Mouse (Mus musculus) thymus, adult 18-20 months (tissue): ENCODE measurements around the gene Ccdc149.

ENCODE experiments used
- DNase-seq, 2 experiments: peaks; one replicate each; pipeline ENCODE4 v3.0.0; 2022; ENCODE audit warnings: mixed read lengths in 2 of 2

Gene Ccdc149

GRCm38 (mm10) chr5:52470991-52471801 is at the start of gene Ccdc149:
Ccdc149 (minus strand) TSS chr5:52471521.
- DNase-seq = peak in 1 of 2 experiments; percentile 5

GRCm38 (mm10) chr5:52519921-52520320 is 48.6 kb upstream of the Ccdc149 start:
- DNase-seq = no peak

- DNase-seq = no peak
These were observed 44.8 kb upstream of the Ccdc149 start for GRCm38 (mm10) chr5:52516072-52516476.

- DNase-seq = peak; percentile 5 to 9
These were observed 44.1 kb upstream of the Ccdc149 start for GRCm38 (mm10) chr5:52515246-52516021.

GRCm38 (mm10) chr5:52511089-52511488 is 39.8 kb upstream of the Ccdc149 start:
- DNase-seq = no peak

GRCm38 (mm10) chr5:52509416-52509815 is 38.1 kb upstream of the Ccdc149 start:
- no peak for DNase-seq

GRCm38 (mm10) chr5:52504666-52505065 is 33.3 kb upstream of the Ccdc149 start:
- DNase-seq = no peak

GRCm38 (mm10) chr5:52504148-52504547 is 32.8 kb upstream of the Ccdc149 start:
- DNase-seq = no peak

- DNase-seq = no peak
These were observed 24.4 kb upstream of the Ccdc149 start for GRCm38 (mm10) chr5:52495671-52496070.

- DNase-seq = no peak
These were observed 20.2 kb upstream of the Ccdc149 start for GRCm38 (mm10) chr5:52491496-52491895.

GRCm38 (mm10) chr5:52487559-52488430 is 16.5 kb upstream of the Ccdc149 start:
- DNase-seq = no peak

- DNase-seq = no peak
These were observed 5.5 kb upstream of the Ccdc149 start for GRCm38 (mm10) chr5:52476826-52477225.

GRCm38 (mm10) chr5:52476292-52476701 is 5.0 kb upstream of the Ccdc149 start:
- peak; percentile 9 to 24 for DNase-seq

- DNase-seq = no peak
These were observed 2.7 kb upstream of the Ccdc149 start for GRCm38 (mm10) chr5:52473988-52474387.

- DNase-seq = no peak
These were observed 770 bp downstream of the Ccdc149 start for GRCm38 (mm10) chr5:52470551-52470950.

- no peak for DNase-seq
These were observed 3.5 kb downstream of the Ccdc149 start for GRCm38 (mm10) chr5:52467841-52468240.

- DNase-seq = no peak
These were observed 8.9 kb downstream of the Ccdc149 start for GRCm38 (mm10) chr5:52462447-52462846.

GRCm38 (mm10) chr5:52461434-52462124 is 9.7 kb downstream of the Ccdc149 start:
- no peak for DNase-seq

- DNase-seq = no peak
These were observed 12.0 kb downstream of the Ccdc149 start for GRCm38 (mm10) chr5:52459308-52459707.

GRCm38 (mm10) chr5:52457154-52457553 is 14.2 kb downstream of the Ccdc149 start:
- no peak for DNase-seq

- no peak for DNase-seq
These were observed 20.5 kb downstream of the Ccdc149 start for GRCm38 (mm10) chr5:52450821-52451220.

GRCm38 (mm10) chr5:52449187-52449586 is 22.1 kb downstream of the Ccdc149 start:
- no peak for DNase-seq
